Mouse (Mus musculus): Measurements from ENCODE around the gene Kdelr3. TPM values are rescaled to one million over a fixed set of nuclear protein-coding genes. Genes with fewer than 3 reads are reported as not detected.

Gene Kdelr3
- polyA plus RNA-seq, 1 experiment from 2014 or later = 15.3 TPM

DNA sequence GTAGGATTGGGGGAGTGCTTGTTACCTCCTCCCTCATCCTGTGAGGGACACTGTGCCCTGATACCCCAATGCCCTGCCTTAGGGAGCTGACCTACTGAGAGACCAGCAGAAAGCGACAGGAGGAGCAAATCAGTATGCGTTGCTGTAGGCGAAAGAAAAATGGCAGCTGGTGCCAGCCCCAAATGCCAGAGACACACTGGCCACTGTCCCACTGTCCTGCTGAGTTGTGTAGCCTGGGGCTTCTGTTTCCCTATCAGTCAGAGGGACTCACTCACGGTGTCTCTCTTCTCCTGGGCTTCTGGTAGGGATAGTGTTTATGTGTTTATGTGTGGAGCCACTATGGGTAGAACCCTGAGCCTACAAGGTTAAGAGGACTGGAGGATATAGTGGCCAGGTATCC is 1.5 kb downstream of the Kdelr3 start:
- H3K27ac ChIP-seq = no peak overlapping the region
- peaks cover 68% of the 10 kb centered on the region for H3K27me3 ChIP-seq
- no peak overlapping the region for H3K4me3 ChIP-seq (replicated peaks)
- WGBS = 72% methylated on average over 4 of the region's 4 CpGs
- no peaks in the 10 kb centered on the region for H3K36me3 ChIP-seq (replicated peaks)
- no peak for ATAC-seq (ENCODE audit: low FRiP score)
- H3K4me1 ChIP-seq = peaks cover 18% of the 10 kb centered on the region
- no peak overlapping the region for H3K4me2 ChIP-seq
- H3K9ac ChIP-seq = no peak overlapping the region
- H3K9me3 ChIP-seq = no peaks in the 10 kb centered on the region

DNA sequence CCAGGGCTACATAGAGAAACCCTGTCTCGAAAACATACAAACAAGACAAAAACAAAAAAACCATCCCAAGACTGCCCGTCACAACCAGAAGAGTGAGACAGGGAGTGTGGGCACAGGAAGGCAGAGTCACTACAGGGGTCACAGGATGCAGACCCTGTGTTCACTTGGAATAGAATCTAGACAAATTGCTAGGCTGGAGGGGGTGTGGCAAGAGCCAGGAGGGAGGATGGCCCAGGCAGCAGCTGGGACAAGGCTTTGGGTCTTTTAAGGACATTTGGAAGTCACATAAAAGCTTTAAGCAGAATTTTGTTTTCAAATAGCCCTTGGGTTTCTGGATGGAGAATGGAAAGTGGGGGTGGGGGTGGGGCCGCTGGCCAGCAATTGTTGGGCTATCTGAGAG is 2.4 kb downstream of the Kdelr3 start:
- Histone ChIP-seq H3K4me1 (peaks cover 18% of the 10 kb centered on the region), H3K9me3 (no peaks in the 10 kb centered on the region), H3K4me3 (replicated peaks) (no peak overlapping the region), H3K27me3 (peaks cover 60% of the 10 kb centered on the region), H3K36me3 (replicated peaks) (no peaks in the 10 kb centered on the region), H3K27ac (no peak overlapping the region), H3K9ac (no peak overlapping the region), H3K4me2 (no peak overlapping the region)
- no peak for ATAC-seq (ENCODE audit: low FRiP score)
- 89% methylated on average over 3 of the region's 3 CpGs for WGBS

DNA sequence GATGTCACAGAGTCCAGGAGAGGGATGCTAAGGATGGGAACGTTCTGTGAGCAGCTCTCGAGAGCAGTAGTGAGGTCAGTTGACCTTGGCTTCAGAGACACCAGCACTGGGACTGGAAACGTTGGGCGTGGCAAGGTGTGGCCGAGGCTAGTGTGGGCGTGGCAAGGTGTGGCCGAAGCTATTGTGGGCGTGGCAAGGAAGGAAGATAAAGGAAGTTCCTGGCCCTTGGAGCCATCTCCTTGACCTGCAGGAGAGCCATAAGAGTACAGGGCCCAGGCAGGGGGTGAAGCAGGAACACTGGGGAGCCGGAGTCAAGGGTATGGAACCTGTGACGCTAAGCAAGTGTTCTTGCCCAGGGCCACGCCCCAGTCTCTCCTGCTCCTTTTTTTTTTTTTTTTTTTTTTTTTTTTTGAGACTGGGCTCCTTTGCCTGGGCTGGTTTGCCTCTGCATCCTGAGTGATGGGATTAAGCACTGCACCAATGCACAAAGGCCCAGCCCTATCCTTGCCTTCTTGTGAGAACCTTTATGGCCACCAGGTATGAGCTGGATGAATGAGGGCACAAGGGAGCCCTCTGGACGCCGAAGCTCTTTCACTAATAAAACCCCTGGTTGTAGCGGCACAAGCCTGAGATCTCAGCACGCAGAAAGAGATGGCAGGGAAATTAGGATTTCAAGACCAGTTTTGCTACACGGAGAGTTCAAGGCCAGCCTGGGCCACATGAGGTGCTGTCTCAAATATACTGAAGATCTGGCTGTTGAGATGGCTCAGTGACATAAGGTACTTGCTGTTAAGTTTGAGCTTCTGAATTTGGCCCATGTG is 3.4 kb downstream of the Kdelr3 start:
- Histone ChIP-seq H3K27ac (no peak overlapping the region), H3K36me3 (replicated peaks) (no peaks in the 10 kb centered on the region), H3K9me3 (no peaks in the 10 kb centered on the region), H3K4me2 (no peak overlapping the region), H3K27me3 (peaks cover 49% of the 10 kb centered on the region), H3K9ac (no peak overlapping the region), H3K4me1 (peaks cover 18% of the 10 kb centered on the region), H3K4me3 (replicated peaks) (no peak overlapping the region)
- ATAC-seq (ENCODE audit: low FRiP score) = no peak
- WGBS = 55% methylated on average over 15 of the region's 16 CpGs

DNA sequence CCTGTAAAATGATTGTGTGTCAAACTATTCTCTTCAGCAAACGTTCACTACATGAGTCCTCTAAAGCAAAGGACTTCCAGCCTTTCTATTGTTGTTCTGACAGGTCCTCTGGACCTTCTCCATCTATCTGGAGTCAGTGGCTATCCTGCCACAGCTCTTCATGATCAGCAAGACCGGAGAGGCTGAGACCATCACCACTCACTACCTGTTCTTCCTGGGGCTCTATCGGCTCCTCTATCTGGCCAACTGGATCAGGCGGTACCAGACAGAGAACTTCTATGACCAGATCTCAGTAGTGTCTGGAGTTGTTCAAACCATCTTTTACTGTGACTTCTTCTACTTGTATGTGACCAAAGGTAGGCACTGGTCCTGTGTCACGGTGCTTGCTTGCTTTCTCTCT is 9.4 kb downstream of the Kdelr3 start:
- Histone ChIP-seq H3K27ac (no peak overlapping the region), H3K4me3 (replicated peaks) (no peak overlapping the region), H3K4me2 (no peak overlapping the region), H3K9ac (no peak overlapping the region), H3K4me1 (no peaks in the 10 kb centered on the region), H3K27me3 (no peaks in the 10 kb centered on the region), H3K9me3 (no peaks in the 10 kb centered on the region), H3K36me3 (replicated peaks) (peaks cover 49% of the 10 kb centered on the region)
- no peak for ATAC-seq (ENCODE audit: low FRiP score)
- 90% methylated on average over 5 of the region's 5 CpGs for WGBS

DNA sequence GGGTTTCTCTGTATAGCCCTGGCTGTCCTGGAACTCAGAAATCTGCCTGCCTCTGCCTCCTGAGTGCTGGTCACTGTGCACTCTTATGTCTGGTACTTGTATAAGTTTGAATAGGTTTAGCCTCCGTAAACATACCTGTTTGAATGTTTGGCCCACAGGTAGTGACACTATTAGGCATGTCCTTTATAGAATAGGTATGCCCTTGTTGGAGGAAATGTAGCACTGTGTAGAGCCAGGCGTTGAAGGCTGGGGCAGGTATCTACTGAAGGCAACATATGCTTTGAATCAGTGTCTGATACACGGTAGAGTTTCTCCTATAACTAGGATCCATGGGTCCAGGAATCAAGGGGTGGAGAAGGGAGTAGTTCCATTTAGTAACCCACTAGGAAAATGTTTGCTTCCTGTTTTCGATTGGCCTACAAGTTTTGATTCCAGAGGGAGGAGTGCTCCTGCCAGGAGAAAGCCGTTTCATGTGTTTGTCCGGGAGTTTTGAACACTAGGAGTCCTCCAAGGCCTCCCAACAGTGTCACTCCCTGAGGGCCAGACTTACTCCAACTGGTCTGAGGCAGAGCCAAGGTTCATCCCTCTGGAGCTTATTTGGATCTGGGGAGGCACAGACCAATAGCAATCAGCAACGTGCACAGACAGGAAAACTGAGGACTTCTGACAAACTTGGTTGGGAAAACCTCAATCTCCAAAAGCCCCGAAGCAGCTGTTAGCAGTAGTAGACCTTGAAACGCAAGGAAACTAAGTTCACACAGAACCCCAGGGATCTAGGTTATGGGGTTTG is 10.0 kb downstream of the Kdelr3 start:
- Histone ChIP-seq H3K9ac (no peak overlapping the region), H3K36me3 (replicated peaks) (peaks cover 55% of the 10 kb centered on the region), H3K27me3 (no peaks in the 10 kb centered on the region), H3K4me1 (no peaks in the 10 kb centered on the region), H3K4me2 (no peak overlapping the region), H3K27ac (0 out of 2 replicates have a peak overlapping the region, but pooled peaks have one; percentile 16), H3K4me3 (replicated peaks) (no peak overlapping the region), H3K9me3 (no peaks in the 10 kb centered on the region)
- 69% methylated on average over 9 of the region's 9 CpGs for WGBS
- no peak for ATAC-seq (ENCODE audit: low FRiP score)

DNA sequence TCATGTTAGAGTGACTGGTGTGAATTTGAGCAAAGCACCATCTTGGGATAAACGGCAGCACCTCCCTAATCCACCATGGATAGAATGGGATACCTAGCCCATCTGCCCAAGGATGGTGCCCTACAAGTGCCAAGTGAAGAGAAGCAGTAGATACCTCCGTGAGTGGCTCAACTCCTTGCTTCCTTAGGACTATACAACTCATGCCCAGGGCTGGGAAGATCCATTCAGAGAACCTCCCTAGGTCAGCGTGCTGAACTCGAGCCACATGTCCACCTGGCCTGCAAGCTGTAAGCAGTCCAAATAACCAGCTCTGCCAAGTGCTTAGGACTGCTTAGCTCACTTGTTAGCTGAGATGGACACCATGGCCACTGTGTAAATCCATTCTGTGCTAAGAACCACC is 11.0 kb downstream of the Kdelr3 start:
- no peak overlapping the region for H3K9ac ChIP-seq
- ATAC-seq (ENCODE audit: low FRiP score) = 0 out of 2 replicates have a peak, but pooled peaks have one; percentile 31
- no peak overlapping the region for H3K4me3 ChIP-seq (replicated peaks)
- H3K4me1 ChIP-seq = no peaks in the 10 kb centered on the region
- no peak overlapping the region for H3K4me2 ChIP-seq
- H3K9me3 ChIP-seq = no peaks in the 10 kb centered on the region
- H3K36me3 ChIP-seq (replicated peaks) = peaks cover 66% of the 10 kb centered on the region
- H3K27ac ChIP-seq = no peak overlapping the region
- WGBS = 79% methylated on average over 4 of the region's 4 CpGs
- no peaks in the 10 kb centered on the region for H3K27me3 ChIP-seq

DNA sequence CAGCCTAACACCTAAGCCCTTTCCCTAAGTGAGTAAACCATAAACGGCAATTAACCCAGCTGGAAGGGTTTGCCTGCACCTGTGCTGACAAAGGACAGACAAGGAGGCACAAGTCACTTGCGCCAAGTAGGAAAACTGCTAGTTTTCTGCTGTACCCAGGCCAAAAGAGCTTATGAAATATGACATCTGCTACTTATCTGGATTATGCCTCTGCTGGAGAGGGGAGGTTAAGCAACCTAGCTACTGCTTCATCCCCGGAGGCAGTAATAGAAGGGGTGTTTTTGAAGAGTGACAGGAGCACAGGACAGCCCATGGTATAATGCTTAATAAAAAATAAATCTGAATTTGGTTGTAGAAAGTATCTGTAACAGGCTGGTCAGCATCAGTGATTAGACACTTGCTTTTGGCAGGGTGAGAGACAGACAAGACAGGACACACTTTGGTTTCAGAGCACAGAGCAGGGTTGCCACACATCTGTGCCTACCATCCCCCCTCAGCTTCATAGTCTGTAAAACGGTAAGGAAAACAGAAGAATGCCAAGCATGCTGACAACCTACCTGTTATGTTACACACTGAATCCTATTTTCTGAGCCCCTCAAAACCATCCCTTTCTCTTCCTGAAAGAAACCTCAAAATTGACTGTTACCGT is 11.9 kb downstream of the Kdelr3 start:
- Histone ChIP-seq H3K27me3 (no peaks in the 10 kb centered on the region), H3K9ac (no peak overlapping the region), H3K4me3 (replicated peaks) (no peak overlapping the region), H3K9me3 (no peaks in the 10 kb centered on the region), H3K36me3 (replicated peaks) (peaks cover 75% of the 10 kb centered on the region), H3K4me1 (no peaks in the 10 kb centered on the region), H3K27ac (no peak overlapping the region), H3K4me2 (no peak overlapping the region)
- no peak for ATAC-seq (ENCODE audit: low FRiP score)
- WGBS = 79% methylated on average over 5 of the region's 5 CpGs

DNA sequence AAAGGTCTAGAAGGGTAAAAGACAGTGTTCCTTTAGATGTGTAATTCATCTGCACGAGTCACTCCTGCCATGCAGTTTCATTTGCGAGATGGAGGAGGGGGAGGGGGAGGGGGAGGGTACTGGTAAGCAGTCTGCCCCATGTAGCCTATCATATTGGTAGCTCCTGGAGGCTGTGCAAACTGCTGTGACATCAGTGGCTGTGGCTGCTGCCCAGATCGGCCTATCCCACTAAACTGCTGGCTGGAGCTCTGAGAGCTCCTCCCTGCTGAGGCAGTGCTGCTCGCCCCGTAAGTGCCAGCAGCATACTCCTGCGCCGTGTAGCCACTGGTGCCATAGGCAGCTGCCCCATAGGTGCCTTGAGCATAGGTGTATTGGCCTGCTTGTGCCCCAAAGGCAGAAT is 13.7 kb downstream of the Kdelr3 start:
- Histone ChIP-seq H3K4me1 (no peaks in the 10 kb centered on the region), H3K4me3 (replicated peaks) (no peak overlapping the region), H3K27ac (no peak overlapping the region), H3K9me3 (no peaks in the 10 kb centered on the region), H3K27me3 (no peaks in the 10 kb centered on the region), H3K9ac (no peak overlapping the region), H3K4me2 (no peak overlapping the region), H3K36me3 (replicated peaks) (peaks cover 93% of the 10 kb centered on the region)
- ATAC-seq (ENCODE audit: low FRiP score) = no peak
- WGBS = 89% methylated on average over 7 of the region's 7 CpGs

DNA sequence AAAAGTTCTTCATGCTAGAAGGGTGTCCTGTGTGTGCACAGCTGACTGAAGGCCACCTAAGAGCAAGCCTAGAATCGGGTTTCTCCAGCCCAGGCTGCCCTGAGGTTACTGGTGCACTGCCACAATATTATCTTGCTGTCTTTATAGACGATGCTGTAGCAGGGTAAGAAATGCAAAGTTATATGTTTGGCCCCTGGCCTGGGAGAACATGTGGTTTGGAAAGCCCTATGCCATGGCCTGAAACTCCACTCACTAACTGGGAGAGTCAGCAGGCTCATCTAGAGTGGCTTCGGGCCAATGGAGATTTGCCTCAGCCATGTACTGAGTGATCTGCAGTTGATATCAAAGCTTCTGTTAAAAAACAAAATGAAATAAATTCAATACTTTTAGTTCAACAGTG is 17.6 kb downstream of the Kdelr3 start:
- no peak overlapping the region for H3K9ac ChIP-seq
- H3K27ac ChIP-seq = no peak overlapping the region
- ATAC-seq (ENCODE audit: low FRiP score) = no peak
- 96% methylated on average over 3 of the region's 3 CpGs for WGBS
- no peaks in the 10 kb centered on the region for H3K27me3 ChIP-seq
- H3K4me1 ChIP-seq = no peaks in the 10 kb centered on the region
- H3K36me3 ChIP-seq (replicated peaks) = peaks cover 100% of the 10 kb centered on the region
- H3K4me3 ChIP-seq (replicated peaks) = no peak overlapping the region
- no peaks in the 10 kb centered on the region for H3K9me3 ChIP-seq
- no peak overlapping the region for H3K4me2 ChIP-seq

DNA sequence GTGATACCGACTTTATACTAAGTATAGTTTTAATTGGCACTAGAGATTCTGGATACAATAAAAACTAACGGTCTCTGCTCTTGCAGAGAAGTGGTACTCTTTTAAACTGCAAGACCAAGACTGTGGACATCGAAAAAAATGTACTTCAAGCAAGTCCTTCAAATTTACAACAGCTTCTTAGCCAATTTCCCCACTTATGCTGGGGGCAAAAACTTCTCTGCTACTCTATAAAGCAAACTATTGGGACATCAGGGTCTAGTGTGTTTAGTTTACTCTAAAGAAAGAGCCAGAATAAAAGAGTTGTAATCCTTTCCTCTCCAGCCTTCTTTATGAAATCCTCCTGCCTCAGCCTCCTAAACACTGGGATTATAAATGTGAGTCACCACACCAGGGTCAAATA is 27.8 kb downstream of the Kdelr3 start:
- WGBS = 91% methylated on average over 3 of the region's 3 CpGs
- Histone ChIP-seq H3K4me2 (peak overlapping the region; percentile 85), H3K36me3 (replicated peaks) (peaks cover 55% of the 10 kb centered on the region), H3K27ac (no peak overlapping the region), H3K27me3 (no peaks in the 10 kb centered on the region), H3K9me3 (no peaks in the 10 kb centered on the region), H3K4me3 (replicated peaks) (peak overlapping the region; percentile 17), H3K4me1 (peaks cover 27% of the 10 kb centered on the region), H3K9ac (no peak overlapping the region)
- no peak for ATAC-seq (ENCODE audit: low FRiP score)

DNA sequence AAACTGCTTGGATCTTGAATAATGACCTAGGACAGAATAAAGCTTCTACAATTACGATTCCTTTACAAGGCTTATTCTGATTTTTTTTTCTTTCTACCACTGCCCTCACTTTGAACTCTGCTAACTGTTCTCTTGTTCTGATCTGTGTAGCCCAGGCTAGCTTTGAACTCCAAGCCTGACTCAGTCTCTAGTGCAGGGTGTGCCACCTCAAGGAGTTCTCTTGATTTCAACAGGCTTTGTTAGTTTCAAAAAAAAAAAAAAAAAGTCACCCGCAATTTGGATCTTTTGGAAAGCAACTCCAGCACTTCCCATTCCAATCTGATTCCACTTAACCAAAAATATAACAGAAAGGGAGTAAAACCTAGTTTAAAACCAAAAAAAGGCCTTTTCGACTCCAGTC is 29.3 kb downstream of the Kdelr3 start:
- 8% methylated on average over 3 of the region's 3 CpGs for WGBS
- H3K27ac ChIP-seq = peak overlapping the region; percentile 97
- peaks cover 27% of the 10 kb centered on the region for H3K4me1 ChIP-seq
- peak overlapping the region; percentile 92 for H3K4me3 ChIP-seq (replicated peaks)
- peaks cover 39% of the 10 kb centered on the region for H3K36me3 ChIP-seq (replicated peaks)
- H3K9me3 ChIP-seq = no peaks in the 10 kb centered on the region
- ATAC-seq (ENCODE audit: low FRiP score) = no peak
- H3K9ac ChIP-seq = peak overlapping the region; percentile 96
- no peaks in the 10 kb centered on the region for H3K27me3 ChIP-seq
- peak overlapping the region; percentile 85 for H3K4me2 ChIP-seq

DNA sequence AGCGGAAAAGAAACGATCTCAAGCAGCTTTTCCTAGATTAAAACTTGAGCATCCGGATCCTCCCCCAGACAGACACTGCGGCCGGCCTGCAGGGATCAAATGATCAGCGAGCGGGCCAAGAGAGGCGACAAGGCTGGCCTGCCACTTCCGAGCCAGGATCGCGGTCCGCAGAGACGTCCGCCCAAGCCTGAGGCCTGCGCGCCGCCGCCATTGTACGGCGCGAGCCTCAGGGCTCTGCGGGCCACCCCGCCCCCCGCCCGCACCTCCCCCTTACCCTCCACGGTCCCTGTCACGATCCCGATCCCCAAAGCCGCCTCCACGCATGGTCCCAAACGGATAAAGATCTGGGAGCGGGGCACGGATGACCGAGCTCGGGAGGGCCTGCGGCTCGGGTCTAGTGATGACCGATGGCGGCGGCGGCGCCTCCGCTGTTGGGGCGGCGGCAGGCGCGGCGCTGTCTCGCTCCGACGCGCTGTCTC is 29.7 kb downstream of the Kdelr3 start:
- H3K27ac ChIP-seq = peak overlapping the region; percentile 97
- H3K36me3 ChIP-seq (replicated peaks) = peaks cover 35% of the 10 kb centered on the region
- H3K9ac ChIP-seq = peak overlapping the region; percentile 96
- no peaks in the 10 kb centered on the region for H3K27me3 ChIP-seq
- peak overlapping the region; percentile 85 for H3K4me2 ChIP-seq
- peak; percentile 77 for ATAC-seq (ENCODE audit: low FRiP score)
- peaks cover 27% of the 10 kb centered on the region for H3K4me1 ChIP-seq
- H3K9me3 ChIP-seq = no peaks in the 10 kb centered on the region
- 0% methylated on average over 52 of the region's 52 CpGs for whole genome bisulfite sequencing
- H3K4me3 ChIP-seq (replicated peaks) = peak overlapping the region; percentile 92
